In the genomic region with DNA sequence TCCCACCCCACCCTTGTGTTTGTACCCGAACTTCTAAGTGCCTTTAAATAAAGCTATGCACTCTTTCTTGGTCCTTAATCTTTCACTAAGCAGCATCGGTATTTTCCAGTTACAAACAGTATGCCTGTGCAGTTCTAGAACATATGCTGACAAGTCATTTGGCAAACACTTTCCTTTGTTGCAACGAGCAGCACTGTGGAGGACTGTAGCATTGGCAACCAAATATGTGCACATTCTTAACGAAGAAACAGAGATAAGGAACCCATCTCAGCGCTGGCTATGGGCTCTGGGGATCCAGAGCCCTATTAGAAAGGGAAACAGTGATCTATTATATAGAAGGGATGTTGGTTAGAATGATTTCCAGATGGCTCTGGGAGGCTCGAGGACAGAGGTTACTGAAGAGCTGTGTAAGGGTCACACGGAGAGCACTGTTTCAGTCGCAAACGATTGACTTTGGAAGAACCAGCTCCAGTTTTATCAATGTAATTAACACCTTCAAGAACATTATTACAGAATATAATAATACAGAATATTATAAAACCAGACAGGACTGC, we compare ENCODE assay signal across 11 mouse cellular contexts.
DNase-seq lines count a peak whose midpoint lies in the region; ATAC-seq and TF ChIP-seq lines count a peak whose summit lies in the region.
"Had no signal": no experiment of that assay in that cellular context is flagged by ENCODE, and none has a peak within 500 bp of the region (broad histone marks: within the 10 kb centered on the region; RNA-seq: fewer than 3 reads in every experiment).

No protein-coding gene starts in this region.

- H3K4me3 ChIP-seq in intestine, embryonic 14.5 days (ENCODE audit: low read depth, low read length): no peak overlapping the region
- no peak overlapping the region for H3K4me3 ChIP-seq in intestine, postnatal 0 days (ENCODE audit: low read depth, low read length)
- no peak overlapping the region for H3K4me3 ChIP-seq in embryonic fibroblast, embryonic 13.5 days (ENCODE audit: insufficient read depth, low read length)
- H3K4me3 ChIP-seq: liver, embryonic 13.5 days; neural tube, embryonic 12.5 days had no signal

- no peak for TF ChIP-seq CTCF in intestine, postnatal 0 days (IDR thresholded peaks at IDR 0.05; ENCODE audit: low read depth)
- no peak for TF ChIP-seq CTCF in embryonic fibroblast, embryonic 13.5 days (IDR thresholded peaks at IDR 0.05; ENCODE audit: borderline replicate concordance, insufficient read depth, low read length)

- ATAC-seq in intestine, embryonic 14.5 days (replicated peaks; ENCODE audit: low FRiP score, low TSS enrichment, low read depth): no peak
- ATAC-seq in intestine, postnatal 0 days: no peak
- ATAC-seq in monocyte, adult 5-6 weeks (replicated peaks; ENCODE audit: insufficient number of reproducible peaks, low FRiP score, low TSS enrichment, poor library complexity, severe bottlenecking): no peak
- ATAC-seq in megakaryocyte, adult 5-6 weeks (ENCODE audit: poor library complexity, severe bottlenecking): no peak

- peak overlapping the region; percentile 62 for H3K27ac ChIP-seq in intestine, embryonic 14.5 days (ENCODE audit: low read depth)
- no peak overlapping the region for H3K27ac ChIP-seq in intestine, postnatal 0 days (ENCODE audit: low read depth, low read length)
- H3K27ac ChIP-seq in embryonic fibroblast, embryonic 13.5 days (ENCODE audit: insufficient read depth, low read length): peak overlapping the region; percentile 58; the same call in 1 of the 2 replicates
- H3K27ac ChIP-seq: liver, embryonic 13.5 days; neural tube, embryonic 12.5 days had no signal

- H3K9ac ChIP-seq in intestine, embryonic 14.5 days (ENCODE audit: low read length): no peak overlapping the region
- no peak overlapping the region for H3K9ac ChIP-seq in intestine, postnatal 0 days (ENCODE audit: low read depth, low read length)
- H3K9ac ChIP-seq: liver, embryonic 13.5 days; neural tube, embryonic 12.5 days had no signal

- no peaks in the 10 kb centered on the region for H3K36me3 ChIP-seq in intestine, embryonic 14.5 days (ENCODE audit: control insufficient read depth, insufficient read depth, low read length)
- H3K36me3 ChIP-seq in intestine, postnatal 0 days (ENCODE audit: control insufficient read depth, insufficient read depth): no peaks in the 10 kb centered on the region
- H3K36me3 ChIP-seq: liver, embryonic 13.5 days; neural tube, embryonic 12.5 days had no signal

- H3K27me3 ChIP-seq in intestine, embryonic 14.5 days (replicated peaks; ENCODE audit: control insufficient read depth, insufficient read depth, low read length): no peaks in the 10 kb centered on the region
- no peaks in the 10 kb centered on the region for H3K27me3 ChIP-seq in intestine, postnatal 0 days (replicated peaks; ENCODE audit: control insufficient read depth, insufficient read depth, low read length)
- H3K27me3 ChIP-seq: liver, embryonic 13.5 days; neural tube, embryonic 12.5 days had no signal

- DNase-seq in intestine, embryonic 14.5 days (ENCODE audit: low spot score): no peak
- DNase-seq in NIH3T3 (ENCODE audit: low read depth): peak; percentile 34
- peak; percentile 76 for DNase-seq in layer of hippocampus, adult 9-11 months
- no peak for DNase-seq in cerebellum, postnatal 10 days
- DNase-seq: adrenal gland, postnatal 36 days; liver, embryonic 13.5 days had no signal

- no peak overlapping the region for H3K4me2 ChIP-seq in intestine, embryonic 14.5 days (ENCODE audit: low read length)
- H3K4me2 ChIP-seq in intestine, postnatal 0 days (replicated peaks; ENCODE audit: low read depth): no peak overlapping the region
- H3K4me2 ChIP-seq: liver, embryonic 13.5 days; neural tube, embryonic 12.5 days had no signal

- 36% methylated on average over 9 of the region's 9 CpGs for WGBS in intestine, embryonic 14.5 days
- WGBS in intestine, postnatal 0 days: 41% methylated on average over 9 of the region's 9 CpGs

- peaks cover 32% of the 10 kb centered on the region for H3K4me1 ChIP-seq in intestine, embryonic 14.5 days (replicated peaks; ENCODE audit: control insufficient read depth, insufficient read depth, low read length)
- no peaks in the 10 kb centered on the region for H3K4me1 ChIP-seq in intestine, postnatal 0 days (replicated peaks; ENCODE audit: control insufficient read depth, insufficient read depth, low read length)
- H3K4me1 ChIP-seq in embryonic fibroblast, embryonic 13.5 days (ENCODE audit: control insufficient read depth, insufficient read depth, low read length): peaks cover 15% of the 10 kb centered on the region
- H3K4me1 ChIP-seq: liver, embryonic 13.5 days; neural tube, embryonic 12.5 days had no signal

- no peaks in the 10 kb centered on the region for H3K9me3 ChIP-seq in intestine, embryonic 14.5 days (ENCODE audit: control insufficient read depth, low read length)
- H3K9me3 ChIP-seq in intestine, postnatal 0 days (ENCODE audit: control insufficient read depth): no peaks in the 10 kb centered on the region
- H3K9me3 ChIP-seq: liver, embryonic 13.5 days; neural tube, embryonic 12.5 days had no signal

- no peak for TF ChIP-seq POLR2A in embryonic fibroblast, embryonic 13.5 days (IDR thresholded peaks at IDR 0.05; ENCODE audit: low read depth, low read length)

Comparison
In these comparisons a context has a peak if more than half of its experiments do, and no peak if none do; other contexts are left out.
1. DNase-seq: peak in NIH3T3 (single experiment) and layer of hippocampus, adult 9-11 months (single experiment); none in intestine, embryonic 14.5 days (single experiment) and cerebellum, postnatal 10 days (0 of 2).